Mouse (Mus musculus): Measurements from ENCODE around the gene Gm20388.

Gene Gm20388

GRCm38 (mm10) chr8:121033299-121034013 lies 1122.8 kb downstream of the Gm20388 start:
- DNase-seq (ENCODE audit: low read depth, low spot score) = no peak

DNA sequence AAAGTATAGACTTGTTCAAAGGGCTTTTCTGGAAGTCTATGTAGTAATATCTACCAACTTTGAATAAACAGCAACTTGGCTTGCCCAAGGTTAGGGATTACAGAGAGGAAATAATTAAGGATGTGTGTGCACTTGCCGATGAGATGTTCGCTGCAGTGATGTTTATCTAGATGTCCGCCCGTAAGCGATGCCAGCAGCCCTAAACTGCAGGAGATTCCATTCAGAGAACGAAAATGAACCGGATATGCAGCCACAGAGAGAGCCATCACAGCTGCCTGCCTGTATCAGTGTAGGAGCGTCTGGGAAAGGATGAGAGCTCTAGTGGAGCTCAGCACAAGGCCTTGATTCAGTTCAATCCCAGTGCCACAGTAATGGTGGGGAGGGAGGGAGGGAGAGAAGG lies 1125.0 kb downstream of the Gm20388 start:
- no peak for DNase-seq (ENCODE audit: low read depth, low spot score)

- DNase-seq (ENCODE audit: low read depth, low spot score) = no peak
Observed at GRCm38 (mm10) chr8:121043719-121044440, 1133.2 kb downstream of the Gm20388 start.

DNA sequence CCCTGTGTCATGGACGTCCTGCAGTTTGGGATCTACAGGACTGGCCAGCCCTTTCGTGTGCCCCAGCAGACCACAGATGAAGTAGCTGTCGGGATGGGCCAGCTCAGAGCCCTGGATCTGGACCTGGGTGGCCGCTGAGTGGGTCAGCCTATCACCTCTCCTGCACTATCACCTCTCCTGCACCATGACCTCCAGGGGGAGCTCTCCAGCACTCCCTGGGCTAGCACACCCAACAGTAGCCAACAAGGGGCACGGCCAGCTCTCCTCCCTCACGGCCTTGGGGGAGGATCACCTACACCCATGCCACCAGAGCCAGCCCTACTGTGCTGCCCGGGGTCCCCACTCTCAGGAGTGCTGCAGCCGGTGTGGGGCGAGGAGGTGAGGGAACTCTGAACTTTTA lies 1136.8 kb downstream of the Gm20388 start:
- DNase-seq (ENCODE audit: low read depth, low spot score) = no peak

- no peak for DNase-seq (ENCODE audit: low read depth, low spot score)
Observed at GRCm38 (mm10) chr8:121058081-121058480, 1147.4 kb downstream of the Gm20388 start.

GRCm38 (mm10) chr8:121059098-121059497 lies 1148.5 kb downstream of the Gm20388 start:
- no peak for DNase-seq (ENCODE audit: low read depth, low spot score)

GRCm38 (mm10) chr8:121062521-121062920 lies 1151.9 kb downstream of the Gm20388 start:
- DNase-seq (ENCODE audit: low read depth, low spot score) = no peak

DNA sequence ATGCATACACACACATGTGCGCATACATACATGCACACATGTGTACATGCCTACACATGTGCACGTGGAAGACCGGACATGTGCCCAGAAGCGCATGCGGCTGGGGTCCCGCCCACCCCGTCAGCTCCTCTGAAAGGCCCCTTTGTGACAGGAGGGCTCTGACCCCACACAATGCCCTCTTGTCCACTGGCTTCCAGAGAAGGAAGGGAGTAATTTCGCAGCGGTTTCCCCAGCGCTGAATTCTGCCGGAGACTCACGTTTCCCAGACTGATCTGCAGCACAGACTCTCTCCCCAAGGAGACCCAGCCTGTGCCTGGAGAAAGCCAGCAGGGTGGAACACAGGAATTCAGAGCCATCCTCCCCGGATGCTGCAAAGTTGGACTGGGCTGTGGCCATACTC lies 1153.0 kb downstream of the Gm20388 start:
- DNase-seq (ENCODE audit: low read depth, low spot score) = no peak

DNA sequence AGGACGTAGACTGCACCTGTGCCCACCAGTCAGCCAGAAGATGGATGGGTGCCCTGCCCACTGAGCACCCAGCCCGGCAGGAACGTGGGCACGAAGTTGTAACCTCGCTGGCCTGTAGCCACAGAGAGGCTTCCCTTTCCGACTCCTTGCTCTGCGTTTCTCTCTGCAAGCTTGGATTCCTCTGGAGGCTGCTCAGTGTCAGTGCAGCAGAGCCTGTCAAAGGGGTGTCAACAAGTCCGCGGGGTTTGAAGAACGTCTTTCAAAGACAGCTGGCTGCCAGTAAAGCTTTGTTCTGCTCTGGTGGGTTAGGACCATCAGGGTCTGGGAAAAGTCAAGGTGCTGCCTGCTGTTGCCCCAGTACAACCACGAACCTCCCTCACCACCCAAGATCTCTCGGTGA lies 1160.8 kb downstream of the Gm20388 start:
- DNase-seq (ENCODE audit: low read depth, low spot score) = no peak

- no peak for DNase-seq (ENCODE audit: low read depth, low spot score)
Observed at GRCm38 (mm10) chr8:121072406-121073130, 1161.9 kb downstream of the Gm20388 start.

DNA sequence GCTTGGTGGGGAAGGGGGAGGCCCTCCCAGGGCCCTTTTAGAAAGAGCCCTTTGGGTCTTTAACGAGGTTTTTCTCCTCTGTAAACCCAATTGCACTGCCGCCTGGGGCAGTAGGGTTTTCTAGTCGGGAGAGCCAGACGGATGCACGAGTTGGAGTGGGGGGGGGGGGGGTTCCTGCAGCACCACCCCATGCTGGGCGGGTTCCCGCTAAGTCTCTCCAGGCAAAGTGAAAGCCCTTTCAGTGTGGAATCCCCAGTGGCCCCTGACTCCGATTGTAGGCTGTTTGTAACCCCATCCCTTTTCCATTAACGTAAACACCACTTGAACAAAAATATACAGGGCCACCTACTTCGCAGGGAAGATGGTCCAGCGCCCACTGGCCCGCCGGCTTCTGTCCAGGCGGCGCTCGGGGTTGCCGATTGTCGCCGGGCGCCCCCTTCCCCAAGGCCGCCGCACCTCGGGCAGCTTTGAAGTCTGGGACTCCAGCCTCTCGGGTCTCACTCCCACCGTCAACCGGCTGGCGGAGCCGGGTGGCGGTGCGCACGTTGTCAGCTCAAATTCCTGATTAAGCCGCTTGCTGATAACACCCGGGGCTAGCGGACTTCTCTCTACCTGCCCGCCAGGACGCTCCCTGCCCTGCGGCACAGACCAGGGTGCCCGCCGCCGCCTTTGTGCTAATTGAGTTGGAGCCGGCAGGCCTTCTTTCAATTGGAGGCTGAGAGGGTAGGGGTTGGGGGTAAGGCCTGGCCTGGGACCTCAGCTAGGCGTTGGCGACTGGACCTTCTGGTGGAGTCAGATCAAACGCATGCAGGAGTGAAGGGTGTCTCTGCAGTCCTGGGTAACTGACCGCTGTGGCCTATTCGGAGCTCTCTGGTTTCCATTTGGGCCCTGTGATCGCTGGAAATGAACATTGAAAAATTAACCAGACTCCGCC lies 1162.8 kb downstream of the Gm20388 start:
- DNase-seq (ENCODE audit: low read depth, low spot score) = no peak

DNA sequence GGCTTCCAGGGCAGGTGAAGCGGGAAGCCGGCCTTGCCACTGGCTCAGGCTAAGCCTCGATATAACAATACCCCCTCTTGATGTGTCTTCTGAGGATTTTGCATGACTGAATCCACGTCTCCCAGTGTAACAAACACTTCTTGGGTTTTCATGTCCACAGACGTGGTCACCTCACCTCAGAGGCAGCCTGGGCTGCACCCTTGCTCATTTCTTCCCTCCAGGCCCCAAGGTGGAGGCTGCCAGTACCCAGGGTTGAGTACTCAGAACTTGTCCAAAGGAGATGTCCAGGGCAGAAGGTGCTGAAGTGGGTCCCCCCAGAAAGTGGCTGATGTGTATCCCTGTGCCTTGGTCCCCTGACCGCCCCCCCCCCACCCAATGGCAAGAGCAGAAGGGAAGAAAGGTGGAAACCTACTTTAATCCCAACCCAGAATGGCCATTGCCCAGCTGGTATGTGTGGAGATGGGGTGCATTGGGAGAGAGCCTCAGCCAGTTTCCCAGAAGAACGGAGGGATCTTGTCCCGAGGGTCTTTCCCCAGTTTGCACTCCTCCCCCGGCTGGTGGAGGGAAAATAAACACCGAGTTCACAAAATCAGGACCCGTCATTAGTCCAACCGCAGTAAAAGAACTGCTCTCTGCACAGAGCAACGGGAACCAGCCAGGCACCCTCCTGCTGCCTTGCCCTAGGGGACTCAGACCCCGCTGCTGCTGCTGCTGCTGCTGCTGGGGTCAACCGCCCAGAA lies 1163.6 kb downstream of the Gm20388 start:
- DNase-seq (ENCODE audit: low read depth, low spot score) = no peak

- DNase-seq (ENCODE audit: low read depth, low spot score) = no peak
Observed at GRCm38 (mm10) chr8:121074848-121075145, 1164.2 kb downstream of the Gm20388 start.

- DNase-seq (ENCODE audit: low read depth, low spot score) = no peak
Observed at GRCm38 (mm10) chr8:121075936-121076335, 1165.3 kb downstream of the Gm20388 start.

DNA sequence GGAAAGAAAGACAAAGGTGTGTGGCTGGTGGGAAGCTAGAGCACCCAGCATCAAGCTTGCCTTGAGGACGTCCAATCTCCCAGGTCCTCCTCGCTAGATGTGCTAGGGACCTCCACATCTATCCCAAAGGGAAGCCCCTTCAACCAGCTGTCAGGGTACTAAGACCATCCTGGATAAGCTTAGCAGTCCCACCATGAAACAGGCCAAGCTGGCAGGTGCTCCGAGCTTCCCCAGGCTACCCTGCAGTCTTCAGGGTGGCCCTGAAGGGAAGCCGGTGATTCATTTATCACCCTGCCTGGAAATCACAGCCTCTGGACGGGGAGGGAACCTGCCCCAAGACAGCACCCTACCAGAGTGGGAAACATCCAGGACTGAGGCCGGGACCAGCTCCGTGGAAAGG lies 1165.9 kb downstream of the Gm20388 start:
- DNase-seq (ENCODE audit: low read depth, low spot score) = no peak

- no peak for DNase-seq (ENCODE audit: low read depth, low spot score)
Observed at GRCm38 (mm10) chr8:121078721-121079120, 1168.1 kb downstream of the Gm20388 start.

- no peak for DNase-seq (ENCODE audit: low read depth, low spot score)
Observed at GRCm38 (mm10) chr8:121079201-121079600, 1168.6 kb downstream of the Gm20388 start.

DNA sequence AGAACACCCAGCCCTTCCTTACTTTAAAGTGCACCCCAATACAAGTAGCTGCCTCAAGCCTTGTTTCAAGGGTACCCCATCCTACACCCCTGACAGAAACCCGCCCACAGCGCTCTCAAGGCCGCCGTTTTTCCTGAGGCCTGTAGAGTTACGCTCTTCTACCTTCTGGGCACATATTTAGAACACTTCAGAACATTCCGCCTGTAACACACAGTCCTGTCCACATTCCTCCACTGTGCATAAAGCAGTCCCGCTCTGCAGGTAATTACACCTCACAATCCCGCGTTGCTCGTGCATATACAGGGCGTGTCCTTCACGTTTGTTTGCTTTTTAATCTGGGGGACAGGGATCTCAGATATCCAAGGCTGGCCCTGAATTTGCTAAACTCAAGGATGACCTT lies 1169.3 kb downstream of the Gm20388 start:
- no peak for DNase-seq (ENCODE audit: low read depth, low spot score)

- no peak for DNase-seq (ENCODE audit: low read depth, low spot score)
Observed at GRCm38 (mm10) chr8:121080361-121081090, 1169.9 kb downstream of the Gm20388 start.

GRCm38 (mm10) chr8:121081398-121081797 lies 1170.8 kb downstream of the Gm20388 start:
- DNase-seq (ENCODE audit: low read depth, low spot score) = no peak

Measured in CD4-positive helper T cell, adult 2 months (primary cell).